Mouse (Mus musculus) leukemia stem cell, adult 10-12 weeks (primary cell): ENCODE results near the gene Taf1a. TPM values are rescaled to one million over a fixed set of nuclear protein-coding genes. Genes with fewer than 3 reads are reported as not detected.

Experiments
- polyA plus RNA-seq: library from polyadenylated mRNA; stranded (reverse); fragments of >175 nt; gene quantifications from 2 replicates; pipeline ENCODE4 v1.2.3, GENCODE M21; 2012; ENCODE audit warnings: low replicate concordance

The Taf1a gene
- polyA plus RNA-seq = 1.1 and 3.1 TPM in 2 replicates

GRCm38 (mm10) chr1:183388426-183389406, at the start of gene Taf1a:
TSS of gene Taf1a (plus strand) at chr1:183388981.

DNA sequence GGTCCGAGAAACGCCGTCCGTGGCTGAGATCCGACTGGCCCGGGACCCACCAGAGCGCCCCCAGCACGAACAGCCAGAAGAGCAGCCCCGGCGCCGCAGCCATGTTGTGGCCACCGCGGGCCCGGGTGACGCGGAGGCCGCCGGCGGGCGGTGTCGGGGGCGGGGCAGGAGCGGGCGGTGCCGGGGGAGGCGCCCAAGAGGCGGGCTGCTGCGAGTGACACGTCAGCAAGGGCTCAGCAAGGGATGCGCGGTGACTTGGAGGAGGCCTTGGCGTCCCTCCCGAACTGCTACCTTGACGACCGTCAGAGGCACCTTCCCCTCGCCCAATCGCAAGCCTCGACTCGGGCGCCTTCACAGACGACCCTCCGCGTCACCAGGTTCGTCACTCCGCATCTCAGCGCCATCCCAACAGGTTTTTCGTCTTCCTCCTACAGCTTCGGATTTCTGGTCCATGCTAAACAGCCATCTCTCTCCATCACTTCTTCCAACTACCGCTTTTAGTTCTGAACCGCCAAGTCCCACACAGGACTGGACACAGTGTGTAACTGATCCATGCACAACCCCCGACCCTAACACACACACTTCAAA, 19.3 kb upstream of the Taf1a start, which contains the start of gene Mia3:
Gene Mia3, minus strand, starts transcription at position 127 of the 588 bp plus-strand sequence.

DNA sequence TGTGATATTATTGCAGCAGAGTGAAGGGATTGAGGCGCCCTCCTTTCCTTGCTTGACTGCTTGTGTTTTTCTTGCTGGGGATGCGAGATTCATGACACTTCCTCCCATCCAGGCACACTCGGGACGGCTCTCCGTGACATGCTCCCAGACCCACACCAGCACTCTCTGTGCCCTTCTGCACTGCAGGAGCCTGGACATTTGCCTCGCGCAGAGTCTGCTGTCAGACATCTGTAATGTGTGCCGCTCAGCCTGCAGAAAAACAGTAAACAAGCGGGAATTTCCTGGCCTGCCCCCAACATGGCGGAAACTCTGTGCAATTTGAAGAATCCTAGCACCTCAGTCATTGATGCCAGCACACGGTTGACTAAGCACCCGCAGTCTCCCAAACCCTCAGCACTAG, 29.1 kb downstream of the Taf1a start, which contains the start of gene Hhipl2:
Gene Hhipl2, plus strand, starts transcription at position 343 of the 400 bp plus-strand sequence.

Other genes starting within 250 kb of the Taf1a start
- gene Disp1, start 167.5 kb upstream of the Taf1a start, polyA plus RNA-seq = 3.8 and 6.5 TPM in 2 replicates
- 17.8 and 18.2 TPM in 2 replicates for gene Aida, start 92.4 kb upstream of the Taf1a start, polyA plus RNA-seq
- gene Brox, start 91.7 kb upstream of the Taf1a start, polyA plus RNA-seq = 1.3 and 9.3 TPM in 2 replicates
- 13.7 and 51.6 TPM in 2 replicates for gene Mia3, start 19.4 kb upstream of the Taf1a start, polyA plus RNA-seq
- 0.07 TPM in 1 of 2 replicates, not detected in the other for gene Hhipl2, start 29.2 kb downstream of the Taf1a start, polyA plus RNA-seq